Mouse (Mus musculus): ENCODE results near the gene Bag1. TPM values are rescaled to one million over a fixed set of nuclear protein-coding genes. Genes with fewer than 3 reads are reported as not detected.

Gene Bag1
- polyA plus RNA-seq, 1 experiment from 2014 or later = 128 TPM

GRCm38 (mm10) chr4:40976651-40977050 lies 28.6 kb upstream of the Bag1 start:
- no peak overlapping the region for H3K4me3 ChIP-seq (ENCODE audit: low read depth, low read length)
- H3K27me3 ChIP-seq (ENCODE audit: insufficient read depth, low read length) = no peaks in the 10 kb centered on the region
- peaks cover 17% of the 10 kb centered on the region; the same call in 1 of the 2 replicates for H3K4me1 ChIP-seq (ENCODE audit: insufficient read depth)
- H3K36me3 ChIP-seq (replicated peaks; ENCODE audit: insufficient read depth, low read length) = peaks cover 38% of the 10 kb centered on the region
- no peak overlapping the region for H3K9ac ChIP-seq (replicated peaks)
- H3K9me3 ChIP-seq (ENCODE audit: low read length) = no peaks in the 10 kb centered on the region
- WGBS (ENCODE audit: insufficient replicate concordance) = 89% methylated on average over 10 of the region's 10 CpGs
- no peak for DNase-seq
- ATAC-seq = no peak
- TF ChIP-seq CTCF (IDR thresholded peaks at IDR 0.05; ENCODE audit: low read depth) = no peak
- TF ChIP-seq EP300 (IDR thresholded peaks at IDR 0.05; ENCODE audit: low read depth) = no peak
- peak overlapping the region; percentile 49 for H3K27ac ChIP-seq (ENCODE audit: low read depth)
- H3K4me2 ChIP-seq (ENCODE audit: low read depth, low read length) = no peak overlapping the region

GRCm38 (mm10) chr4:40975678-40976077 lies 27.6 kb upstream of the Bag1 start:
- WGBS (ENCODE audit: insufficient replicate concordance) = 56% methylated on average over 3 of the region's 3 CpGs
- no peak for DNase-seq
- Histone ChIP-seq H3K27ac (ENCODE audit: low read depth) (peak overlapping the region; percentile 79), H3K36me3 (replicated peaks; ENCODE audit: insufficient read depth, low read length) (peaks cover 34% of the 10 kb centered on the region), H3K4me3 (ENCODE audit: low read depth, low read length) (no peak overlapping the region), H3K4me1 (ENCODE audit: insufficient read depth) (peaks cover 17% of the 10 kb centered on the region; the same call in 1 of the 2 replicates), H3K27me3 (ENCODE audit: insufficient read depth, low read length) (no peaks in the 10 kb centered on the region), H3K9ac (replicated peaks) (0 out of 2 replicates have a peak overlapping the region, but pooled peaks have one; percentile 7), H3K4me2 (ENCODE audit: low read depth, low read length) (0 out of 2 replicates have a peak overlapping the region, but pooled peaks have one; percentile 11), H3K9me3 (ENCODE audit: low read length) (no peaks in the 10 kb centered on the region)
- ATAC-seq = peak; percentile 55
- TF ChIP-seq EP300 (IDR thresholded peaks at IDR 0.05; ENCODE audit: low read depth) = peak; percentile 69
- TF ChIP-seq CTCF (IDR thresholded peaks at IDR 0.05; ENCODE audit: low read depth) = no peak

- no peak overlapping the region for H3K9ac ChIP-seq (replicated peaks)
- H3K4me2 ChIP-seq (ENCODE audit: low read depth, low read length) = no peak overlapping the region
- TF ChIP-seq EP300 (IDR thresholded peaks at IDR 0.05; ENCODE audit: low read depth) = no peak
- no peak for TF ChIP-seq CTCF (IDR thresholded peaks at IDR 0.05; ENCODE audit: low read depth)
Observed at GRCm38 (mm10) chr4:40974011-40974410, 25.9 kb upstream of the Bag1 start.

GRCm38 (mm10) chr4:40971744-40972143 lies 23.6 kb upstream of the Bag1 start:
- Histone ChIP-seq H3K4me2 (ENCODE audit: low read depth, low read length) (peak overlapping the region; percentile 91), H3K4me3 (ENCODE audit: low read depth, low read length) (peak overlapping the region; percentile 98), H3K27ac (ENCODE audit: low read depth) (peak overlapping the region; percentile 98), H3K4me1 (ENCODE audit: insufficient read depth) (peaks cover 22% of the 10 kb centered on the region; the same call in 1 of the 2 replicates), H3K9me3 (ENCODE audit: low read length) (no peaks in the 10 kb centered on the region), H3K36me3 (replicated peaks; ENCODE audit: insufficient read depth, low read length) (peaks cover 9% of the 10 kb centered on the region), H3K27me3 (ENCODE audit: insufficient read depth, low read length) (no peaks in the 10 kb centered on the region), H3K9ac (replicated peaks) (peak overlapping the region; percentile 88)
- WGBS (ENCODE audit: insufficient replicate concordance) = 20% methylated on average over 13 of the region's 13 CpGs
- DNase-seq (peak; percentile 80), ATAC-seq (no peak)
- TF ChIP-seq CTCF (IDR thresholded peaks at IDR 0.05; ENCODE audit: low read depth) (peak; percentile 87), EP300 (IDR thresholded peaks at IDR 0.05; ENCODE audit: low read depth) (no peak)

More at GRCm38 (mm10) chr4:40974011-40974410, 25.9 kb upstream of the Bag1 start:
- DNase-seq = no peak
- no peaks in the 10 kb centered on the region for H3K9me3 ChIP-seq (ENCODE audit: low read length)
- H3K27me3 ChIP-seq (ENCODE audit: insufficient read depth, low read length) = no peaks in the 10 kb centered on the region
- H3K36me3 ChIP-seq (replicated peaks; ENCODE audit: insufficient read depth, low read length) = peaks cover 22% of the 10 kb centered on the region
- H3K27ac ChIP-seq (ENCODE audit: low read depth) = no peak overlapping the region
- 79% methylated on average over 1 of the region's 1 CpGs for WGBS (ENCODE audit: insufficient replicate concordance)
- H3K4me1 ChIP-seq (ENCODE audit: insufficient read depth) = peaks cover 22% of the 10 kb centered on the region; the same call in 1 of the 2 replicates
- H3K4me3 ChIP-seq (ENCODE audit: low read depth, low read length) = no peak overlapping the region
- ATAC-seq = no peak

- 1% methylated on average over 62 of the region's 85 CpGs for WGBS (ENCODE audit: insufficient replicate concordance)
- Histone ChIP-seq H3K27me3 (ENCODE audit: insufficient read depth, low read length) (no peaks in the 10 kb centered on the region), H3K4me3 (ENCODE audit: low read depth, low read length) (peak within 1 kb of the TSS; percentile 98), H3K4me2 (ENCODE audit: low read depth, low read length) (peak within 1 kb of the TSS; percentile 91), H3K36me3 (replicated peaks; ENCODE audit: insufficient read depth, low read length) (peaks cover 12% of the 10 kb centered on the region), H3K9me3 (ENCODE audit: low read length) (no peaks in the 10 kb centered on the region), H3K27ac (ENCODE audit: low read depth) (peak within 1 kb of the TSS; percentile 98), H3K4me1 (ENCODE audit: insufficient read depth) (peaks cover 22% of the 10 kb centered on the region; the same call in 1 of the 2 replicates), H3K9ac (replicated peaks) (peak within 1 kb of the TSS; percentile 88)
- TF ChIP-seq EP300 (IDR thresholded peaks at IDR 0.05; ENCODE audit: low read depth) (0 out of 2 replicates have a peak, but pooled peaks have one; percentile 47), CTCF (IDR thresholded peaks at IDR 0.05; ENCODE audit: low read depth) (no peak)
- peak; percentile 97 for DNase-seq
- ATAC-seq = peak; percentile 91
Observed at GRCm38 (mm10) chr4:40970842-40971701, 23.0 kb upstream of the Bag1 start, which contains the start of gene Nfx1. Gene Nfx1, plus strand, starts transcription at chr4:40970906.

GRCm38 (mm10) chr4:40970592-40970841 lies 22.4 kb upstream of the Bag1 start:
- TF ChIP-seq EP300 (IDR thresholded peaks at IDR 0.05; ENCODE audit: low read depth) = no peak
- no peak for TF ChIP-seq CTCF (IDR thresholded peaks at IDR 0.05; ENCODE audit: low read depth)
- peak overlapping the region; percentile 91 for H3K4me2 ChIP-seq (ENCODE audit: low read depth, low read length)
- 1% methylated on average over 15 of the region's 16 CpGs for WGBS (ENCODE audit: insufficient replicate concordance)
- peak overlapping the region; percentile 98 for H3K27ac ChIP-seq (ENCODE audit: low read depth)
- H3K9me3 ChIP-seq (ENCODE audit: low read length) = no peaks in the 10 kb centered on the region
- DNase-seq (no peak), ATAC-seq (peak; percentile 47)
- H3K4me1 ChIP-seq (ENCODE audit: insufficient read depth) = peaks cover 22% of the 10 kb centered on the region; the same call in 1 of the 2 replicates
- peak overlapping the region; percentile 88 for H3K9ac ChIP-seq (replicated peaks)
- no peaks in the 10 kb centered on the region for H3K27me3 ChIP-seq (ENCODE audit: insufficient read depth, low read length)
- peak overlapping the region; percentile 98 for H3K4me3 ChIP-seq (ENCODE audit: low read depth, low read length)
- H3K36me3 ChIP-seq (replicated peaks; ENCODE audit: insufficient read depth, low read length) = peaks cover 14% of the 10 kb centered on the region

Measured in liver, postnatal 0 days (tissue).